Mouse (Mus musculus) heart, embryonic 15.5 days (tissue): ENCODE results near the gene Frg2f1. TPM values are rescaled to one million over a fixed set of nuclear protein-coding genes. Genes with fewer than 3 reads are reported as not detected.
A peak's percentile ranks its signal among the peaks of the same experiment; 100 is the strongest.

ENCODE experiments used
- ATAC-seq: fragments of 200-750 bp; cut with Nextera tagmentation; replicated peaks from 2 replicates; pipeline ENCODE4 v1.8.0; 2017; ENCODE audit warnings: low read depth, moderate TSS enrichment; ENCODE audit not compliant: insufficient number of reproducible peaks, insufficient read depth, low FRiP score
- H3K27ac ChIP-seq: fragments of 300-500 bp; sonication (generic); 2 replicates; pipeline ENCODE4 v1.5.1; 2015; ENCODE audit warnings: mild to moderate bottlenecking, inconsistent platforms
- H3K27me3 ChIP-seq: fragments of 300-500 bp; sonication (generic); 2 replicates; pipeline ENCODE4 v1.6.1; 2015; ENCODE audit warnings: inconsistent platforms
- H3K36me3 ChIP-seq: fragments of 300-500 bp; sonication (generic); 2 replicates; pipeline ENCODE4 v1.6.1; 2015; ENCODE audit warnings: mild to moderate bottlenecking, inconsistent platforms
- H3K4me1 ChIP-seq: fragments of 300-500 bp; sonication (generic); replicated peaks from 2 replicates; pipeline ENCODE4 v1.6.1; 2015; ENCODE audit warnings: inconsistent platforms
- H3K4me2 ChIP-seq: fragments of 300-500 bp; sonication (generic); 2 replicates; pipeline ENCODE4 v1.6.1; 2015; ENCODE audit warnings: inconsistent platforms, mild to moderate bottlenecking, moderate library complexity
- H3K4me3 ChIP-seq: fragments of 300-500 bp; sonication (generic); 2 replicates; pipeline ENCODE4 v1.5.1; 2015; ENCODE audit warnings: mild to moderate bottlenecking, inconsistent platforms
- H3K9ac ChIP-seq: fragments of 300-500 bp; sonication (generic); 2 replicates; pipeline ENCODE4 v1.6.1; 2015; ENCODE audit warnings: mild to moderate bottlenecking, inconsistent platforms
- H3K9me3 ChIP-seq: fragments of 300-500 bp; sonication (generic); replicated peaks from 2 replicates; pipeline ENCODE4 v1.6.1; 2016; ENCODE audit warnings: inconsistent platforms
- WGBS: fragments of 180-500 bp; shearing (Covaris S2); methylation state at CpG from one replicate; pipeline ENCODE4 v1.1.7; 2015; ENCODE audit warnings: mixed read lengths; 5-methylcytosine and 5-hydroxymethylcytosine counted together
- polyA plus RNA-seq: library from polyadenylated mRNA; unstranded; fragments of >200 nt; fragmentation: Nextera tagmentation; extraction: Ambion mirVana; gene quantifications from 2 replicates; pipeline ENCODE4 v1.2.1, GENCODE M21; 2015

The Frg2f1 gene
- 3.3 and 4.3 TPM in 2 replicates for polyA plus RNA-seq

DNA sequence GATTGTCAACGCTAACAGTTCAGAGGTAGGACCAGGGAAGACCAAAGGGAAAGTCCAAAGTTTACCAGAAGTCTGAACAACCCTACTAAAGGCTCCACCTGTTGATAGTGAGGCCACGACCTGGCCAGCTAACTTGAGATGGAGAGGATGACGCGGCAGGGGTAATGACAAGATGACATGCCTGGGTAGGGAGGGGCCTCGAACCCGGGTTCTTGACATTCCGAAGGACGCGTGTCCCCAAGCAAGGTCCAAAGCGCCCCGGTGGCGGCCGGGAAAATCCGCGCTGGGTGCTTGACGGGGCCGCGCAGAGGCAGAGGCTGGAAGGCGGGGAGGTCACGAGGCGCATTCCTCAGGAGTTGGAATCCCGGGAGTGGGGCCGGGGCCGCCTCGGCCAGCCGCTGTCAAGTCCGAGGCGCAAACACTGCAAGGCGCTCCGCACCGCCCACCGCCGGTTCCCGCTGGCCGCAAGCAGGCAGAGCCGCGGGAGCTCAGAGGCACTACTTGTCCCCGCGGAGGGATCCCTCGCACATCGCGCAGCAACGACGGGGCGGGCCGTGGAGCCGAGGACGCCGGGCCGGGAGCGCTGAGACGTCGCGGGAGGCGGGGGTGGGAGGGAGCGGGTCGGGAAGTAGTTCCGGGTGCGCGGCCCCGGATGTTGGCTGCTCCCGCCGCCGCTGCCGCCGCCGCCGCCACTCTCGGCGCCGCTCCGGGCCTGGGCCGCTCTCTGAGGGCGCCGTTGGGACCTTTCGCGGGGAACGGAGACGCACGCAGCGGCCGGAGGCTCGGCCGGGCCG lies at the start of gene Frg2f1:
Frg2f1 (minus strand) TSS at position 499 of the 794 bp plus-strand sequence.
- Histone ChIP-seq H3K27me3 (no peaks in the 10 kb centered on the region), H3K9me3 (no peaks in the 10 kb centered on the region), H3K4me1 (peaks cover 25% of the 10 kb centered on the region), H3K4me3 (peak within 1 kb of the TSS; percentile 87), H3K9ac (peak within 1 kb of the TSS; percentile 97), H3K27ac (peak within 1 kb of the TSS; percentile 99), H3K4me2 (peak within 1 kb of the TSS; percentile 78), H3K36me3 (no peaks in the 10 kb centered on the region)
- ATAC-seq: peak; percentile 92
- under 1% methylated on average over 81 of the region's 85 CpGs for WGBS

DNA sequence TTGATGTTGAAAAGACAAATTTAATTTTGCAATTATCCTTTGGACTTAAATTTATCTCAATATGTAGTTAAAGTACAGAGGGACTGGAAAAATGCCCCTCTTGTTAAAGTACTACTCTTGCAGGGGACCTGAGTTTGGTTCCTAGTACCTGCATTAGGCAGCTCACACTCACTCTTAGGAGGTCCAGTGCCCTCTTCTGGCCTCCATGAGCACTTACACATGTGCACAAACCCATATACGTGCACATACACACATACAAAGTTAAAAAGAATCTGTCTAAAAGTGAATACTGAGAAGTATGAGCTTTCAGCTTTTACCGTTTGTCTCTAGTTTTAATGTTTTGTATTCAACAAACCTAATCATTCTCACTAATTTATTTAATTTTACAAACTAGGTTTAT lies 48.7 kb upstream of the Frg2f1 start:
- H3K9ac ChIP-seq: no peak overlapping the region
- 97% methylated on average over 2 of the region's 2 CpGs for WGBS
- ATAC-seq: no peak

DNA sequence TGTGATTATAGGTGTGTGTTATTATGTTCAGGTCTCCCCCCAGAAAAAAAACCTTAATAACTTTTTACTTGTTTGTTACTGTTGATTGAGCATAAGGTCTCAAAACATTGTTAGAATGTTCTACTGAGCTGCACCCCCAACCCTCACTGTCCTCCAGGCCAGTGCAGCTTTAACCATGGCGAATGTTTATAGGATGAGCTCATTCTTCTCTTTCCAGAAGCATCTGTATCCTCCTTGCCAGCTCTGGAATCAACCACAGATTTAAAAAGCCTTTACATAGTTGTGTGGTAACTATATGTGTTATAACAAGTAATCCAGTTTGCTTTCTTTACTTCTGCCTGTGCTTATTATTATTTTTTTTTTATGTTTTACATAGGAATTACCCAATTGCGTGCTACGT lies 36.1 kb upstream of the Frg2f1 start:
- WGBS: 74% methylated on average over 3 of the region's 3 CpGs
- Histone ChIP-seq H3K9ac (no peak overlapping the region), H3K36me3 (peaks cover 11% of the 10 kb centered on the region; the same call in 1 of the 2 replicates), H3K4me3 (no peak overlapping the region), H3K27ac (peak overlapping the region; percentile 33), H3K9me3 (no peaks in the 10 kb centered on the region), H3K27me3 (no peaks in the 10 kb centered on the region), H3K4me1 (peaks cover 35% of the 10 kb centered on the region), H3K4me2 (no peak overlapping the region)
- ATAC-seq: no peak

More for the DNA sequence above, 48.7 kb upstream of the Frg2f1 start:
- no peaks in the 10 kb centered on the region for H3K27me3 ChIP-seq
- no peak overlapping the region for H3K27ac ChIP-seq
- H3K4me3 ChIP-seq: no peak overlapping the region
- H3K36me3 ChIP-seq: peaks cover 10% of the 10 kb centered on the region
- peaks cover 11% of the 10 kb centered on the region for H3K4me1 ChIP-seq
- no peak overlapping the region for H3K4me2 ChIP-seq
- no peaks in the 10 kb centered on the region for H3K9me3 ChIP-seq

DNA sequence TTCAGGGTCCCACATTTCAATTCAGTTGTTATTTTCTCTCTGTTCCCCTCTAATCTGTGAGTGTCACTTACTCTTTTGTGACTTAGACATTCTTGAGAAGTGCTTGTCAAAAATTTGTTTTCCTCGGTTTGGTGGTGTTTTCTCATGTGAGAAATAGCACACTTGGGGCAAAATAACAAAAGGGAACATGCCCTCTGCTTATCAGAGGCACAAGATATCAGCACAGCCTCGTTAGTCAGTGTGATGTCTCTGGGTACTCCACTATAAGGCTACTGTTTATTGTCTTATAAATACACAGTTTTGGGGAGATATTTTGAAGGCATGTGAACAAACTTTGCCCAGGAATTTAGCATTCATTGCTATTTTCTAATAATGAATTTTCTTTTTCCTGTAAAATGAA lies 35.2 kb upstream of the Frg2f1 start:
- no peak overlapping the region for H3K4me2 ChIP-seq
- no peak overlapping the region for H3K4me3 ChIP-seq
- 37% methylated on average over 2 of the region's 2 CpGs for WGBS
- no peak overlapping the region for H3K9ac ChIP-seq
- H3K36me3 ChIP-seq: peaks cover 11% of the 10 kb centered on the region; the same call in 1 of the 2 replicates
- no peaks in the 10 kb centered on the region for H3K27me3 ChIP-seq
- no peak overlapping the region for H3K27ac ChIP-seq
- H3K9me3 ChIP-seq: no peaks in the 10 kb centered on the region
- no peak for ATAC-seq
- peaks cover 35% of the 10 kb centered on the region for H3K4me1 ChIP-seq

DNA sequence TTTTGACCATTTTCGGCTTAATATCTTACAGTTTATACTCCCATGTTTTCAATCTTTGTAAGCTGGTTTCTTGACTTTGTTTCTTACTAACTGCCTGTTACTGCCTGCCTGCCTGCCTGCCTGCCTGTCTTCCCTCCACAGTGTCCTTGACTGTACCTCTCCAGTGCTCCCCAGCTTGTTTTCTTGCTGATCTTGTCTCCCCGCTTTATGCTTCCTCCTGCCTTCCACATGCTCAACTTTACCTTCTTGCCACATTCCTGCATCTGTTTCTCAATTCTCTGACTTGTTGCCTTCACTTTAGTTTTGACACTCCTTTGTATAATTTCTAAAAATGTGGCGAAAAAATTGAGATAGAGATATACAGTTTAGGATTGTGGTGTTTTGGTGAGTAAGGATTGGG lies 33.4 kb upstream of the Frg2f1 start:
- H3K4me3 ChIP-seq: no peak overlapping the region
- ATAC-seq: no peak
- no peak overlapping the region for H3K9ac ChIP-seq
- H3K4me1 ChIP-seq: peaks cover 35% of the 10 kb centered on the region
- H3K9me3 ChIP-seq: no peaks in the 10 kb centered on the region
- H3K4me2 ChIP-seq: no peak overlapping the region
- 85% methylated on average over 3 of the region's 3 CpGs for WGBS
- peaks cover 6% of the 10 kb centered on the region; the same call in 1 of the 2 replicates for H3K36me3 ChIP-seq
- peak overlapping the region; percentile 38; the same call in 1 of the 2 replicates for H3K27ac ChIP-seq
- no peaks in the 10 kb centered on the region for H3K27me3 ChIP-seq

DNA sequence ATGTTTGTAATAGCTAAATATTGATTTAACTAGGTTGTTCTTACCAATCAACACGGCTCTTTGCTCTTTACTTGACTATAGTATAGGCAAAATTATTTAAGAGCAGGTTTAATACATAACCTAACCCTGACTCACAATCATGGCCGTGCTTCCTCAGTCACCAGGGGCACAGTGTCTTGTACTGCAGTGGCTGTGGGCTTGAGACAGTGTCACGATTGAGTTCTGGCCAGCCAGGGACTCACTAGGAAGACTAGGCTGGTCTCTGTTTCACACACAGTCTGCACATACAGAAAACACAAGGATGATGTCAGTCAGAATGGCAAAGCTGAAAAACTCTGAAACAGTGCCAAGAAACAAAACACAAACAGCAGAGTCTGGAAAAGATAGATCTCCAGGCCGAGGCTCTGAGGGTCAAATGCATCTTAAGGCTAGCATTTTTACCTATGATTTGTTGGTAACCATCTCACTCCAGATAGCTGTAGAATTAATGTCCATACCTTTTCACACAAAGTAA lies 27.1 kb upstream of the Frg2f1 start:
- H3K27me3 ChIP-seq: no peaks in the 10 kb centered on the region
- H3K4me3 ChIP-seq: no peak overlapping the region
- no peaks in the 10 kb centered on the region for H3K9me3 ChIP-seq
- peaks cover 13% of the 10 kb centered on the region for H3K4me1 ChIP-seq
- 37% methylated on average over 4 of the region's 4 CpGs for WGBS
- H3K9ac ChIP-seq: no peak overlapping the region
- no peak overlapping the region; the same call in 1 of the 2 replicates for H3K4me2 ChIP-seq
- H3K36me3 ChIP-seq: peaks cover 14% of the 10 kb centered on the region
- peak overlapping the region; percentile 61 for H3K27ac ChIP-seq
- peak; percentile 67 for ATAC-seq

DNA sequence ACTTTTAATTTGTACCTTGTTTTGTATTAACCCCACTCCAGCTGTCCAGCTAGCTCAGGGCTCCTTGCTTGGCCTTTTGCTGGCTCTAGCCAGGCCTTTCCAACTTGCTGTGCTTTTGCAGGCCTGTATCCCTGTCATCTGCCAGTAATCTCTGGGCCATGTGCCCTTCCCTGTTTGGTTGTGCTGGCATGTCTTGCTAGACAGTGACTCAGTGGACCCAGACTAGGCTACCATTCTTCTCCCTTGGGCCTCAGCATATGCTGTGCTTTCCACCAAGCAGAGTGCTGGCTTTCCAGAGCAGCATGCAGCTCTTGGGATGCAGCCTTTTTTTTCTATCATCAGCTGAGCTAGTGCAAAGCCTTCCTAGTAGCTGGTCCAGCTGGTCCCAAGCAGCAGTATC lies 23.8 kb upstream of the Frg2f1 start:
- no peak overlapping the region for H3K4me2 ChIP-seq
- H3K9me3 ChIP-seq: no peaks in the 10 kb centered on the region
- peaks cover 15% of the 10 kb centered on the region for H3K4me1 ChIP-seq
- H3K9ac ChIP-seq: no peak overlapping the region
- peaks cover 14% of the 10 kb centered on the region for H3K36me3 ChIP-seq
- no peak overlapping the region for H3K27ac ChIP-seq
- no peak for ATAC-seq
- no peak overlapping the region for H3K4me3 ChIP-seq
- H3K27me3 ChIP-seq: no peaks in the 10 kb centered on the region

DNA sequence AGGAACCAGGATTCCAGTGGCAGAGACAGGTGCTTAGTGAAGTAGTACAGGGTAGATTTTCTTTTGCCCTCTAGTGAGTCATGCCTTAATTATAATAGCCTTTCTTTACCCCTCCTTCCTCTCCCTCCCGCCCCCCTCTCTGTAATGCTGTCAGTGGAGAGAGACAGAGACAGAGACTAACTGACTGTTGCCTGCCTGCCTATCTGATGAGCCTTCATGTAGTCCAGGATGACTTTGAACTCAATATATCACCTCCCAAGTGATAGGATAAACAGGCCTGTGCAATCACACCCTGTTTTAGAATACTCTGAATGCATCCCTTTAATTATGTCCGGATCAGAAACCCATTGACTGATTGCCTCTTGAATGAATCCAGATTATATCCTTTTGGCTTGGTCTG lies 16.1 kb upstream of the Frg2f1 start:
- H3K4me1 ChIP-seq: peaks cover 19% of the 10 kb centered on the region
- 59% methylated on average over 2 of the region's 2 CpGs for WGBS
- ATAC-seq: no peak
- H3K4me2 ChIP-seq: no peak overlapping the region
- H3K27ac ChIP-seq: no peak overlapping the region
- no peak overlapping the region for H3K9ac ChIP-seq
- no peak overlapping the region for H3K4me3 ChIP-seq
- no peaks in the 10 kb centered on the region for H3K27me3 ChIP-seq
- H3K36me3 ChIP-seq: no peaks in the 10 kb centered on the region
- no peaks in the 10 kb centered on the region for H3K9me3 ChIP-seq

DNA sequence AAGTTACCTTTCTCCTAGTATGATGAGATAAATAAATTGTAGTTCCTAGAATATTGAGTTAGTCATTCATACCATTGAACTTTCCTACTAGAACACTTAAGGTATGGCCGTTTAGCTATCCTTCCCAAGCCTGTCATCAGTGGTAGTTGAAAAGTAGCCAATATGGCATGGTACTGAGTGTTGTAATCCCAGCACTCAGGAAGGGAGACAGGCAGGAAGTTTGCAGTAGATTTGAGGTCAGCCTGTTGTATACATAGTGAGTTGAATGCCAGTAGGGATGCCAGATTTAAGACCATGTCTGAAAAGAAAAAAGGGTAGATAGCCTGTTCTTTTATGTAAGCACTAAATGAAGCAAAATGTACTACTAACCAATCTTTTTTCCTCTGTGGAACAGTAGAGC lies 11.5 kb upstream of the Frg2f1 start:
- peak overlapping the region; percentile 39; the same call in 1 of the 2 replicates for H3K27ac ChIP-seq
- H3K27me3 ChIP-seq: no peaks in the 10 kb centered on the region
- H3K4me2 ChIP-seq: no peak overlapping the region
- peaks cover 27% of the 10 kb centered on the region for H3K4me1 ChIP-seq
- WGBS: 27% methylated on average over 1 of the region's 1 CpGs
- no peak overlapping the region for H3K4me3 ChIP-seq
- H3K36me3 ChIP-seq: no peaks in the 10 kb centered on the region
- H3K9me3 ChIP-seq: no peaks in the 10 kb centered on the region
- no peak overlapping the region for H3K9ac ChIP-seq
- no peak for ATAC-seq

DNA sequence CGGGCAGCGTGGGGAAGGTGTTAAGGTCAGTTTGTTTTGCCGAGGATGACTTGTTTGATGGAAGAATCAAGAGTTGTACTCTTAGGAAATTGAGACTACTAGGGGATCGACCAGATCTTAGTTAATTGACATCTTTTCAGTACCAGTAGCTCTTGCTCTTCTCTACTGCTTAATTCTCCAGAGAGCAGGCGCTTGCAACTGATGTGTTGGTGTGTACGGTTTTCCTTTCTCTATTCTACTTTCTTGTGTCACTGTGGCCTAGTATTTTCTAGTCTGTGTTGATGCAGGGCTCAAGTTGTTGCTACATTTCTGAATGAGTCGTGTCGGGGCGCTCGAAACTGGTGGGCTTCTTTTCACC lies 1.2 kb upstream of the Frg2f1 start:
- Histone ChIP-seq H3K4me3 (peak overlapping the region; percentile 87), H3K27me3 (no peaks in the 10 kb centered on the region), H3K9ac (peak overlapping the region; percentile 97), H3K36me3 (no peaks in the 10 kb centered on the region), H3K4me1 (peaks cover 25% of the 10 kb centered on the region), H3K9me3 (no peaks in the 10 kb centered on the region), H3K4me2 (peak overlapping the region; percentile 78), H3K27ac (peak overlapping the region; percentile 99)
- ATAC-seq: no peak
- 3% methylated on average over 10 of the region's 10 CpGs for WGBS

DNA sequence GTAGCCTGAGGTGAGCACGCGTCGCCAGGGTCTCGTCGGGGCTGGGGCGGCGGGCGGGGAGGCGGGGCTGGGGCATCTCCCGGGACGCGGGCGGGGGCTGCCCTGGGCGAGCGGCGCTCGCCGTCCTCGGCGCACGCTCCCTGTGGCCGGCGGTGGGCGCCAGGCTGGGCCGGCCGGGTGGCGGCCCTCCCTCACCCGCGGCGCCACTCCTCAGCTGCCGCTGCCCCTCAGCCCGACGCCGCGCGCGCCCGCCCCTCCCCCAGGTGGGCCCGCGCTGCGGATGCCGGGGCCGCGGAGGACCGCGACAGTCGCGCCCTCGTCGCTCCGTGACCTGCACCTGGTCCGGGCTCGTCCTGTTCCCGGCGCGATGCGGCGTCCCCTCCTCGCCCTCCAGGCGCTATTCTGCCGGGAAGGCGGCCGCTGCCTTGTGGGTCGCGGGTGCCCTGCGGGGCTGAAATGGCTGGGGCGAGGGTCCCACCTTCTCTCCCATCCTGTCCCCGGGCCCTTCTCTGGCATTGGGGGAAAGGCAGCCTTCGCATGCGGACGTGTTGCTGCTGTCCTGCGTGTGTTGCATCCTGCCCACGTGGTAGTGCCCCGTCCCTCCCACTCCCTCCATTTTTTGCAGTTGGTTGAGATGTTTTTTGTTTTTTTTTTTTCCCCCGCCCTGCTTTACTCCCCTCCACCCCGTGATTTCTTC lies 655 bp upstream of the Frg2f1 start:
- WGBS: under 1% methylated on average over 72 of the region's 76 CpGs
- H3K36me3 ChIP-seq: no peaks in the 10 kb centered on the region
- no peaks in the 10 kb centered on the region for H3K27me3 ChIP-seq
- no peaks in the 10 kb centered on the region for H3K9me3 ChIP-seq
- peak overlapping the region; percentile 99 for H3K27ac ChIP-seq
- peak overlapping the region; percentile 78 for H3K4me2 ChIP-seq
- peak overlapping the region; percentile 87 for H3K4me3 ChIP-seq
- ATAC-seq: peak; percentile 77
- peak overlapping the region; percentile 97 for H3K9ac ChIP-seq
- H3K4me1 ChIP-seq: peaks cover 25% of the 10 kb centered on the region
